Mouse (Mus musculus): ENCODE data around the gene Zfp148. TPM values are rescaled to one million over a fixed set of nuclear protein-coding genes. Genes with fewer than 3 reads are reported as not detected.

The Zfp148 gene
- polyA plus RNA-seq, 2 experiments from 2014 or later = 44.3 to 57.6 TPM

GRCm38 (mm10) chr16:33536456-33536855 is 155.8 kb downstream of the Zfp148 start:
- no peak for ATAC-seq

GRCm38 (mm10) chr16:33537499-33538225 is 157.0 kb downstream of the Zfp148 start:
- ATAC-seq = no peak

- ATAC-seq = no peak
Observed at GRCm38 (mm10) chr16:33544346-33544745, 163.7 kb downstream of the Zfp148 start.

- ATAC-seq = no peak
Observed at GRCm38 (mm10) chr16:33545530-33545929, 164.9 kb downstream of the Zfp148 start.

GRCm38 (mm10) chr16:33553689-33554342 is 173.2 kb downstream of the Zfp148 start:
- no peak for ATAC-seq

Other genes with a start within 250 kb of the Zfp148 start
- 1 to 10 TPM; 5.1 to 8.6 TPM for gene Osbpl11, start 195.8 kb upstream of the Zfp148 start, polyA plus RNA-seq (2017; shearing (Covaris generic))
- 10 to 100 TPM; 87.7 to 96.3 TPM for gene Snx4, start 129.4 kb upstream of the Zfp148 start, polyA plus RNA-seq (2017; shearing (Covaris generic))
- gene Slc12a8, start 136.5 kb downstream of the Zfp148 start, polyA plus RNA-seq (2017; shearing (Covaris generic)) = 1 to 10 TPM; 5.0 to 7.0 TPM

Data from CD4-positive, CD25-positive, alpha-beta regulatory T cell, adult 4 months (primary cell).